Mouse (Mus musculus) olfactory bulb, adult 2 months (tissue): ENCODE measurements around the gene Nat9. TPM values are rescaled to one million over a fixed set of nuclear protein-coding genes. Genes with fewer than 3 reads are reported as not detected.

ENCODE experiments used
- H3K27ac ChIP-seq: fragments of 200-500 bp; 2 replicates; pipeline ENCODE4 v1.5.1; 2012; ENCODE audit warnings: low read depth, low read length; ENCODE audit not compliant: insufficient read depth
- H3K4me1 ChIP-seq: fragments of 200-500 bp; 2 replicates; pipeline ENCODE4 v1.6.1; 2012; ENCODE audit warnings: low read length; ENCODE audit not compliant: control insufficient read depth, insufficient read depth
- H3K4me3 ChIP-seq: fragments of 200-500 bp; 2 replicates; pipeline ENCODE4 v1.5.1; 2012; ENCODE audit warnings: mild to moderate bottlenecking, low read depth, low read length, moderate library complexity; ENCODE audit not compliant: insufficient read depth
- CTCF ChIP-seq: fragments of 200-500 bp; IDR thresholded peaks from 2 replicates; pipeline ENCODE4 v1.5.1; 2012; ENCODE audit warnings: low read depth, mild to moderate bottlenecking, low read length, moderate library complexity; ENCODE audit not compliant: insufficient read depth
- POLR2A ChIP-seq: fragments of 200-500 bp; IDR thresholded peaks from 2 replicates; pipeline ENCODE4 v1.6.1; 2012; ENCODE audit warnings: mild to moderate bottlenecking, low read depth, low read length, moderate library complexity; ENCODE audit not compliant: insufficient read depth
- WGBS: fragments of 180-500 bp; shearing (Covaris S2); methylation state at CpG from one replicate; pipeline ENCODE4 v1.1.7; 2018; 5-methylcytosine and 5-hydroxymethylcytosine counted together
- polyA plus RNA-seq: library from polyadenylated mRNA; stranded (reverse); fragments of >200 nt; gene quantifications from 2 replicates; pipeline ENCODE4 v1.2.4, GENCODE M21; 2012; ENCODE audit warnings: low replicate concordance; ENCODE audit not compliant: missing spikeins, insufficient read depth, insufficient read length

Gene Nat9
- polyA plus RNA-seq, 1 experiment, result not detected

DNA sequence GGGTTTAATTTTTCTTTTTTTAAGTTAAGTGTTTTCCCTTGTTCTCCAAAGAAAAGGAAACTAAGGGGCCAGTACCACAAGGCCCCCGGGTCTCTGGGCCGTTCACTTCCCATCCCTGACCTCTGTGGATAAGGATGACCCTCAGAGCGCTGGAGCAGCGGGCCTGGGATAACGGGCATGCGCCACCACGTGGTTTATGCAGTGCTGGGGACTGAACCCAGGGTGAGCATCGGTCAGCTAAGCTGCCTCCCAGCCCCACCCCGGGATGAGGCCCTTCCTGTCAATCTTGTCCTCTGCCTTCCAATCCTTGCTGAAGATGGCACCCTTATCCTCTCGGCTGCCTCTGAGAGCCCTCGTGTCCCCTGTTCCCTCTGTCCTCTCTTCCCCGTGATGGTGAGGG, 40.0 kb upstream of the Nat9 start:
- WGBS, result 64% methylated on average over 12 of the region's 12 CpGs
- TF ChIP-seq POLR2A (no peak), CTCF (no peak)
- Histone ChIP-seq H3K27ac (peak overlapping the region; percentile 35; the same call in 1 of the 2 replicates), H3K4me1 (peaks cover 66% of the 10 kb centered on the region), H3K4me3 (no peak overlapping the region)

GRCm38 (mm10) chr11:115226811-115227491, 39.3 kb upstream of the Nat9 start:
- Histone ChIP-seq H3K4me3 (no peak overlapping the region), H3K27ac (peak overlapping the region; percentile 38), H3K4me1 (peaks cover 69% of the 10 kb centered on the region)
- TF ChIP-seq CTCF, result no peak
- no peak for TF ChIP-seq POLR2A
- 60% methylated on average over 14 of the region's 14 CpGs for WGBS

GRCm38 (mm10) chr11:115225301-115225700, 37.6 kb upstream of the Nat9 start:
- peaks cover 63% of the 10 kb centered on the region for H3K4me1 ChIP-seq
- WGBS, result 60% methylated on average over 6 of the region's 6 CpGs
- H3K4me3 ChIP-seq, result no peak overlapping the region
- TF ChIP-seq CTCF, result no peak
- no peak for TF ChIP-seq POLR2A
- H3K27ac ChIP-seq, result 0 out of 2 replicates have a peak overlapping the region, but pooled peaks have one; percentile 40

DNA sequence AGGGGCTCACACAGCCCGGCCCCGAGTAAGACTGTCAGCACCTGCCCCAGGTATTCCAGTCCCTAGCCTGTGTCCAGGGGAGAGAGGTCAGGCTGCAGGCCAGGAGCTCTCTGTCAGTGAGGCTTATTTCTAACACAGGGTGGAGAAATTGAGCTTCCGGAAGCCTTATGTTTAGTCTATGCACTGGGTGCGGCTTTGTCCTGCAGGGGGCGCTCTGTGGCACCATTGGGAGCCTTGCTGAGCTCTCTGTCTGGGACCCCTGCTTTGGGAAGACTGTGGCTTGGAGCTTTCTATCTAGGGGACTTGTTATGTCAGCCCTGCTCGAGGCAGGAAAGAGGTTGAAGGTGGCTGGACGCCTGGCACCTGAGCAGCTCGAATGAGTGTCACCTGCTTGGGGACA, 37.2 kb upstream of the Nat9 start:
- TF ChIP-seq POLR2A (no peak), CTCF (peak; percentile 58)
- Histone ChIP-seq H3K4me3 (no peak overlapping the region), H3K27ac (0 out of 2 replicates have a peak overlapping the region, but pooled peaks have one; percentile 40), H3K4me1 (peaks cover 60% of the 10 kb centered on the region)
- WGBS, result 47% methylated on average over 8 of the region's 8 CpGs

- WGBS, result 91% methylated on average over 6 of the region's 6 CpGs
- H3K4me3 ChIP-seq, result no peak overlapping the region
- H3K27ac ChIP-seq, result no peak overlapping the region
- H3K4me1 ChIP-seq, result peaks cover 51% of the 10 kb centered on the region
- TF ChIP-seq CTCF (no peak), POLR2A (no peak)
These were observed 36.2 kb upstream of the Nat9 start for GRCm38 (mm10) chr11:115223877-115224276.

- H3K4me1 ChIP-seq, result peaks cover 50% of the 10 kb centered on the region
- no peak overlapping the region for H3K27ac ChIP-seq
- TF ChIP-seq POLR2A (no peak), CTCF (no peak)
- 69% methylated on average over 11 of the region's 11 CpGs for WGBS
- no peak overlapping the region for H3K4me3 ChIP-seq
These were observed 35.8 kb upstream of the Nat9 start for GRCm38 (mm10) chr11:115223451-115223850.

DNA sequence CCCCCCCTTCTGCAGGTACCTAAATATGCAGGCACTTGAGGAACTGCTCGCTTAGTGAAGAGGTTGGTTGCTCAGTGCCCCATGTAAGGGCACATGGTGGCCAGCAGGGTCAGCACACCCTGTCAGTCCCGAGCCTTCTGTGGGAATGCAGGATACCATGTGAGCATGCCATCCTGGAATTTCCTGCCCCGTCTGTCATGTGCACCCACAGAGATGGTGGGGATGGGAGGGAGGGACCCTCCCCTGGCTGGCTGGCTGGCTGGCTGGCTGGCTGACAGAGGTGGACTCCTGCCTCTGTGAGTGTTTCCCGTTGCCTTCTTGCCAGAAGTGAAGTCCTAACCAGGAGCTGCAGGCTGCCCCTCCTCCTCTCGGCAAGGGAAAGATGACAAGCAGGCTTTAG, 34.9 kb upstream of the Nat9 start:
- Histone ChIP-seq H3K4me3 (no peak overlapping the region), H3K27ac (no peak overlapping the region), H3K4me1 (peaks cover 45% of the 10 kb centered on the region)
- TF ChIP-seq CTCF, result no peak
- WGBS, result 49% methylated on average over 5 of the region's 5 CpGs

DNA sequence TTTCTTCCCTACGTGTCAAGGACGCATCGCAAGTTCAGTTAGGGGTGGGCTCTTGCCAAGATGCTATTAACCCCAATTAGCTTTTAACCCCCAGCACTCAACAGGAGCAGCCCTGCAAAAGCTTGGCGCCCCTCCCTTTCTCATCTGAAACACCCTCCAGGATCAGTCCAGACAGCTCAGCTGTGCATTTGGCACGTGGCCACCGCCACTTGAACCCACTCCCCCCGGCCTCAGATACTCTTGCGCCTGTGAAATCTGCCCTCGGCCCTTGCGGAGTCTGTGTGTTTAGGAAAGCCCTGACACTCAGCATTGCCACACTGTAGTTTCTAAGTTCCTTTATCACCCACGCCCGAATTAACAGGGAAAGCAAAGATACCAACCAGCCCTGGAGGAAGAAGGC, 34.4 kb upstream of the Nat9 start:
- TF ChIP-seq CTCF (no peak), POLR2A (no peak)
- Histone ChIP-seq H3K4me1 (peaks cover 45% of the 10 kb centered on the region), H3K4me3 (no peak overlapping the region), H3K27ac (no peak overlapping the region)
- WGBS, result 21% methylated on average over 12 of the region's 12 CpGs

DNA sequence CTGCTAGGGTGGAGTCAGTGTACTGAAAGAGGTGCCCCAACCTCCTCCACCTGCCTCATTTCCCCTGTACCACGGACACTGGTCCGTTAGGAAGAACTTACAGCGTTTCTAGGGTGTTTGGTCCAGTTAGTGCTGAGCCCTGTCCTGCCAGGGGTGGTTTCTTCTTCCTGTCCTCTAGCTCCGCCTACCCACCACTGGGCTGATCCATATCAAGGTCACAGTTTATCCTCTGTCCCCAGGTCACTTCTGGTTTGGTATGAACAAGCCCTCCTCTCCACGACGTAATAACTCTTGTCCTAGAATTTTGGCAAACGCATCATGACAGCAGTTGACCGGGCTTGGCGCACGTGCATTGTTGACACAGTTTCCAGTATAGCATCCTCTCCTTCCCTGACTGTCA, 32.0 kb upstream of the Nat9 start:
- no peak overlapping the region for H3K4me3 ChIP-seq
- no peak overlapping the region for H3K27ac ChIP-seq
- H3K4me1 ChIP-seq, result peaks cover 28% of the 10 kb centered on the region
- WGBS, result 95% methylated on average over 10 of the region's 10 CpGs
- no peak for TF ChIP-seq CTCF
- no peak for TF ChIP-seq POLR2A

DNA sequence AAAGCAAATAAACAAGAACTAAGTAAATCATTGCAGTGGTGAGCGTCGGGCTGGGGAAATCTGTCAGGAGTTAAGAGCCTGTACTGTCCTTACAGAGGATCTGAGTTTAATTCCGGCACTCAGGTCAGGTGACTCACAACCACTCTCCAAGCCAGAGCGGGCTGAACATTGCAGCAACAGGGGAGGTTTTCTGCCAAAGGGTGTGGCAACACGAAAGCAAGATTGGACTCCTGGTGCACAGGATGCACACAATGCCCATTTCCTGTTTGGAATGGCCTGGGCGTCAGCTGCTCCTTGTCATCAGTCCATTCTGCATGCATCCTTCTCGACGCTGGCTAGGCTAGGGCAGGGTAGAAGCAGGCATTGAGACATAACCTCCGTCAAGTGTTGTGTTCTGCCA, 31.6 kb upstream of the Nat9 start:
- H3K27ac ChIP-seq, result no peak overlapping the region
- TF ChIP-seq POLR2A (no peak), CTCF (no peak)
- peaks cover 28% of the 10 kb centered on the region for H3K4me1 ChIP-seq
- no peak overlapping the region for H3K4me3 ChIP-seq
- 85% methylated on average over 9 of the region's 9 CpGs for WGBS
